Mouse (Mus musculus) frontal cortex, postnatal 25 days (tissue): ENCODE data around the gene Ssx2ip.
"Not testable (repeated sequence)": the region's sequence is repeated elsewhere in the genome, so short reads cannot be mapped to it uniquely, and the experiment has no call there.

Experiments used
- DNase-seq, 2 experiments: peaks; one replicate each; pipeline ENCODE4 v3.0.0; 2022; ENCODE audit warnings: low spot score in 2 of 2

Ssx2ip gene

GRCm38 (mm10) chr3:146403770-146404169 is 672 bp upstream of the Ssx2ip start:
- no peak for DNase-seq

GRCm38 (mm10) chr3:146405213-146406006 is 968 bp downstream of the Ssx2ip start:
- no peak for DNase-seq

- DNase-seq: no peak
Observed at GRCm38 (mm10) chr3:146406007-146406341, 1.5 kb downstream of the Ssx2ip start.

- DNase-seq: no peak
Observed at GRCm38 (mm10) chr3:146407086-146407721, 2.8 kb downstream of the Ssx2ip start.

- DNase-seq: no peak
Observed at GRCm38 (mm10) chr3:146410114-146410513, 5.7 kb downstream of the Ssx2ip start.

GRCm38 (mm10) chr3:146412008-146412407 is 7.6 kb downstream of the Ssx2ip start:
- no peak for DNase-seq

- no peak for DNase-seq
Observed at GRCm38 (mm10) chr3:146412480-146412879, 8.0 kb downstream of the Ssx2ip start.

GRCm38 (mm10) chr3:146413016-146413415 is 8.6 kb downstream of the Ssx2ip start:
- DNase-seq: no peak

- DNase-seq: no peak
Observed at GRCm38 (mm10) chr3:146413992-146414391, 9.6 kb downstream of the Ssx2ip start.

GRCm38 (mm10) chr3:146414555-146414954 is 10.1 kb downstream of the Ssx2ip start:
- no peak for DNase-seq

- no peak for DNase-seq
Observed at GRCm38 (mm10) chr3:146417873-146418272, 13.4 kb downstream of the Ssx2ip start.

GRCm38 (mm10) chr3:146418901-146419300 is 14.5 kb downstream of the Ssx2ip start:
- no peak for DNase-seq

- no peak for DNase-seq
Observed at GRCm38 (mm10) chr3:146419534-146419933, 15.1 kb downstream of the Ssx2ip start.

GRCm38 (mm10) chr3:146419992-146420537 is 15.6 kb downstream of the Ssx2ip start:
- DNase-seq: no peak

- DNase-seq: no peak
Observed at GRCm38 (mm10) chr3:146421787-146422186, 17.3 kb downstream of the Ssx2ip start.

- DNase-seq: no peak
Observed at GRCm38 (mm10) chr3:146423710-146424109, 19.3 kb downstream of the Ssx2ip start.

- DNase-seq: no peak
Observed at GRCm38 (mm10) chr3:146424306-146424900, 20.0 kb downstream of the Ssx2ip start.

- no peak for DNase-seq
Observed at GRCm38 (mm10) chr3:146425902-146426301, 21.5 kb downstream of the Ssx2ip start.

GRCm38 (mm10) chr3:146426489-146426888 is 22.0 kb downstream of the Ssx2ip start:
- DNase-seq: no peak

GRCm38 (mm10) chr3:146433063-146433462 is 28.6 kb downstream of the Ssx2ip start:
- not testable (repeated sequence) for DNase-seq

GRCm38 (mm10) chr3:146433681-146434350 is 29.4 kb downstream of the Ssx2ip start:
- no peak for DNase-seq

GRCm38 (mm10) chr3:146434686-146435085 is 30.2 kb downstream of the Ssx2ip start:
- DNase-seq: no peak
